Mouse (Mus musculus) MEL (cell line): ENCODE measurements at regions not wholly inside any gene's neighbourhood (a gene's known extent, or its start where the extent isn't known, plus 50 kb on each side); places are given as distances from the start of the nearest gene placed in this dataset.

Experiments
- DNase-seq: peaks from one replicate; pipeline ENCODE4 v3.0.0; 2011; ENCODE audit warnings: low read depth, low spot score
- H3K27ac ChIP-seq: 2 replicates; pipeline ENCODE4 v1.5.1; 2012; ENCODE audit warnings: low read depth, mild to moderate bottlenecking, control low read depth, low read length, moderate library complexity; ENCODE audit not compliant: control insufficient read depth
- H3K27me3 ChIP-seq, 2 experiments: fragments of 150-350 bp in 1 of 2; sonication (generic) in 1 of 2; 2 replicates each; pipeline ENCODE4 v1.6.1; 2012; ENCODE audit warnings: low read length in 2 of 2, mild to moderate bottlenecking in 2 of 2, improper control_type of control experiment in 1 of 2, moderate library complexity in 1 of 2; ENCODE audit not compliant: insufficient read depth in 2 of 2, control insufficient read depth in 1 of 2
- H3K36me3 ChIP-seq, 2 experiments: 2 replicates each; pipeline ENCODE4 v1.6.1; 2012 to 2014; ENCODE audit warnings: low read length in 2 of 2, improper control_type of control experiment in 1 of 2, inconsistent platforms in 1 of 2, mild to moderate bottlenecking in 1 of 2; ENCODE audit not compliant: insufficient read depth in 2 of 2, control insufficient read depth in 1 of 2
- H3K4me1 ChIP-seq, 2 experiments: fragments of 150-350 bp in 1 of 2; sonication (generic) in 1 of 2; 2 replicates each; pipeline ENCODE4 v1.6.1; 2012; ENCODE audit warnings: low read length in 2 of 2, improper control_type of control experiment in 1 of 2, mild to moderate bottlenecking in 1 of 2; ENCODE audit not compliant: insufficient read depth in 2 of 2, control insufficient read depth in 1 of 2
- H3K4me3 ChIP-seq, 2 experiments: fragments of 150-350 bp in 1 of 2; sonication (generic) in 1 of 2; 2 replicates each; pipeline ENCODE4 v1.5.1; 2012; ENCODE audit warnings: low read depth in 2 of 2, low read length in 2 of 2, mild to moderate bottlenecking in 2 of 2, moderate library complexity in 2 of 2, control low read depth in 1 of 2, improper control_type of control experiment in 1 of 2; ENCODE audit not compliant: control insufficient read depth in 1 of 2, insufficient read depth in 1 of 2
- H3K79me2 ChIP-seq: 2 replicates; pipeline ENCODE4 v1.6.1; 2012; ENCODE audit warnings: mild to moderate bottlenecking, low read length, moderate library complexity; ENCODE audit not compliant: control insufficient read depth, poor library complexity, insufficient read depth
- H3K9ac ChIP-seq: 2 replicates; pipeline ENCODE4 v1.6.1; 2012; ENCODE audit warnings: low read depth, mild to moderate bottlenecking, control low read depth, low read length, moderate library complexity; ENCODE audit not compliant: control insufficient read depth, poor library complexity, severe bottlenecking
- H3K9me3 ChIP-seq: fragments of 150-350 bp; sonication (generic); replicated peaks from 2 replicates; pipeline ENCODE4 v1.6.1; 2012; ENCODE audit warnings: mild to moderate bottlenecking, low read length, improper control_type of control experiment, moderate library complexity; ENCODE audit not compliant: insufficient read depth
- CHD1 ChIP-seq: IDR thresholded peaks from 2 replicates; pipeline ENCODE4 v1.6.1; 2012; ENCODE audit warnings: low read depth, mild to moderate bottlenecking, inconsistent platforms, low read length, improper control_type of control experiment
- CHD2 ChIP-seq: IDR thresholded peaks from 2 replicates; pipeline ENCODE4 v1.6.1; 2011; ENCODE audit warnings: low read length, improper control_type of control experiment
- EP300 ChIP-seq, 2 experiments: IDR thresholded peaks; 2 replicates each; pipeline ENCODE4 v1.6.1; 2011; ENCODE audit warnings: improper control_type of control experiment in 2 of 2, low read length in 2 of 2, low read depth in 1 of 2, mild to moderate bottlenecking in 1 of 2
- GABPA ChIP-seq: IDR thresholded peaks from 2 replicates; pipeline ENCODE4 v1.6.1; 2012; ENCODE audit warnings: low read depth, mild to moderate bottlenecking, inconsistent platforms, low read length, improper control_type of control experiment, moderate library complexity
- HCFC1 ChIP-seq: IDR thresholded peaks from 2 replicates; pipeline ENCODE4 v1.6.1; 2012; ENCODE audit warnings: low read depth, mild to moderate bottlenecking, inconsistent platforms, low read length, improper control_type of control experiment, moderate library complexity
- MAFK ChIP-seq: IDR thresholded peaks from 2 replicates; pipeline ENCODE4 v1.6.1; 2011; ENCODE audit warnings: low read depth, mild to moderate bottlenecking, low read length, improper control_type of control experiment, borderline replicate concordance
- MEF2A ChIP-seq: IDR thresholded peaks from 2 replicates; pipeline ENCODE4 v1.6.1; 2014; ENCODE audit warnings: low read depth, mild to moderate bottlenecking, inconsistent platforms, low read length, improper control_type of control experiment; ENCODE audit not compliant: poor library complexity, insufficient replicate concordance, severe bottlenecking; ENCODE audit errors: extremely low read depth
- MXI1 ChIP-seq: IDR thresholded peaks from 2 replicates; pipeline ENCODE4 v1.6.1; 2011; ENCODE audit warnings: mild to moderate bottlenecking, low read depth, low read length, improper control_type of control experiment
- NRF1 ChIP-seq: IDR thresholded peaks from 2 replicates; pipeline ENCODE4 v1.6.1; 2014; ENCODE audit warnings: low read depth, mild to moderate bottlenecking, inconsistent platforms, low read length, improper control_type of control experiment, moderate library complexity; ENCODE audit not compliant: poor library complexity, insufficient read depth, severe bottlenecking
- POLR2A ChIP-seq, 2 experiments: IDR thresholded peaks; 2 replicates each; pipeline ENCODE4 v1.6.1; 2011 to 2012; ENCODE audit warnings: low read length in 2 of 2, mild to moderate bottlenecking in 2 of 2, control low read depth in 1 of 2, improper control_type of control experiment in 1 of 2, low read depth in 1 of 2, moderate library complexity in 1 of 2; ENCODE audit not compliant: control insufficient read depth in 1 of 2, insufficient read depth in 1 of 2, poor library complexity in 1 of 2
- POLR2AphosphoS2 ChIP-seq: IDR thresholded peaks from 2 replicates; pipeline ENCODE4 v1.6.1; 2011; ENCODE audit warnings: low read length, improper control_type of control experiment
- RAD21 ChIP-seq: IDR thresholded peaks from 2 replicates; pipeline ENCODE4 v1.6.1; 2011; ENCODE audit warnings: mild to moderate bottlenecking, low read depth, low read length, improper control_type of control experiment
- SIN3A ChIP-seq: IDR thresholded peaks from 2 replicates; pipeline ENCODE4 v1.6.1; 2012; ENCODE audit warnings: low read length, improper control_type of control experiment, inconsistent platforms
- SMC3 ChIP-seq: IDR thresholded peaks from 2 replicates; pipeline ENCODE4 v1.6.1; 2011; ENCODE audit warnings: low read depth, low read length, improper control_type of control experiment
- TBP ChIP-seq: IDR thresholded peaks from 2 replicates; pipeline ENCODE4 v1.8.0; 2011; ENCODE audit warnings: low read depth, low read length, improper control_type of control experiment
- UBTF ChIP-seq: IDR thresholded peaks from 2 replicates; pipeline ENCODE4 v1.6.1; 2012; ENCODE audit warnings: low read depth, mild to moderate bottlenecking, inconsistent platforms, low read length, improper control_type of control experiment, moderate library complexity, borderline replicate concordance; ENCODE audit not compliant: insufficient read depth
- ZMIZ1 ChIP-seq: IDR thresholded peaks from 2 replicates; pipeline ENCODE4 v1.6.1; 2012; ENCODE audit warnings: low read depth, mild to moderate bottlenecking, inconsistent platforms, low read length, improper control_type of control experiment, moderate library complexity
- ZNF384 ChIP-seq: IDR thresholded peaks from 2 replicates; pipeline ENCODE4 v1.6.1; 2012; ENCODE audit warnings: low read depth, mild to moderate bottlenecking, inconsistent platforms, low read length, improper control_type of control experiment

GRCm38 (mm10) chr14:9245266-9245665, 579.2 kb upstream of the 4930452B06Rik start:
- H3K36me3 ChIP-seq: no peaks in the 10 kb centered on the region
- no peak for TF ChIP-seq GABPA
- no peak for TF ChIP-seq SIN3A
- no peak for TF ChIP-seq EP300 (IDR thresholded peaks at IDR 0.05; ENCODE audit: low read depth in 1 of 2, low read length in 2 of 2)
- no peak for TF ChIP-seq NRF1
- TF ChIP-seq POLR2A (IDR thresholded peaks at IDR 0.05; ENCODE audit: control insufficient read depth in 1 of 2, insufficient read depth in 1 of 2, low read depth in 1 of 2, low read length in 2 of 2, poor library complexity in 1 of 2): no peak
- no peak for TF ChIP-seq MXI1
- TF ChIP-seq TBP: no peak
- TF ChIP-seq ZMIZ1: no peak
- TF ChIP-seq MEF2A: no peak
- no peak for TF ChIP-seq CHD1
- TF ChIP-seq HCFC1: no peak
- H3K79me2 ChIP-seq: no peaks in the 10 kb centered on the region
- no peaks in the 10 kb centered on the region for H3K4me1 ChIP-seq
- H3K27me3 ChIP-seq: no peaks in the 10 kb centered on the region
- no peak overlapping the region for H3K4me3 ChIP-seq
- no peak for DNase-seq
- no peak overlapping the region for H3K9ac ChIP-seq
- H3K27ac ChIP-seq: no peak overlapping the region
- no peaks in the 10 kb centered on the region for H3K9me3 ChIP-seq

GRCm38 (mm10) chr14:9243336-9243735, 577.3 kb upstream of the 4930452B06Rik start:
- Histone ChIP-seq H3K4me1 (no peaks in the 10 kb centered on the region), H3K79me2 (no peaks in the 10 kb centered on the region), H3K9ac (no peak overlapping the region), H3K27ac (no peak overlapping the region), H3K27me3 (no peaks in the 10 kb centered on the region), H3K36me3 (no peaks in the 10 kb centered on the region), H3K4me3 (no peak overlapping the region), H3K9me3 (no peaks in the 10 kb centered on the region)
- TF ChIP-seq ZNF384: no peak
- no peak for TF ChIP-seq MXI1
- no peak for TF ChIP-seq EP300 (IDR thresholded peaks at IDR 0.05; ENCODE audit: low read depth in 1 of 2, low read length in 2 of 2)
- TF ChIP-seq POLR2AphosphoS2: no peak
- TF ChIP-seq RAD21: no peak
- no peak for TF ChIP-seq ZMIZ1
- TF ChIP-seq SIN3A: no peak
- no peak for TF ChIP-seq CHD2
- no peak for TF ChIP-seq MAFK
- TF ChIP-seq HCFC1: no peak
- no peak for TF ChIP-seq POLR2A (IDR thresholded peaks at IDR 0.05; ENCODE audit: control insufficient read depth in 1 of 2, insufficient read depth in 1 of 2, low read depth in 1 of 2, low read length in 2 of 2, poor library complexity in 1 of 2)
- TF ChIP-seq UBTF: no peak
- no peak for TF ChIP-seq SMC3
- DNase-seq: no peak
